Mouse (Mus musculus) CH12.LX (cell line): Measurements from ENCODE around the gene Ndufb5. TPM values are rescaled to one million over a fixed set of nuclear protein-coding genes. Genes with fewer than 3 reads are reported as not detected.

Experiments
- DNase-seq: peaks from one replicate; pipeline ENCODE4 v3.0.0-alpha.2; 2013; ENCODE audit errors: extremely low read depth
- H3K27ac ChIP-seq: 2 replicates; pipeline ENCODE4 v1.5.1; 2012; ENCODE audit warnings: low read depth, mild to moderate bottlenecking, control low read depth, moderate library complexity; ENCODE audit not compliant: insufficient read depth
- H3K27me3 ChIP-seq: replicated peaks from 2 replicates; pipeline ENCODE3; 2012; ENCODE audit warnings: inconsistent platforms
- H3K36me3 ChIP-seq, 2 experiments: replicated peaks in 1 of 2; 2 replicates each; pipeline versions ENCODE3 to v1.6.1; 2012; ENCODE audit warnings: inconsistent platforms in 1 of 2, low read length in 1 of 2, mild to moderate bottlenecking in 1 of 2, mixed read lengths in 1 of 2, moderate library complexity in 1 of 2; ENCODE audit not compliant: control insufficient read depth in 1 of 2, insufficient read depth in 1 of 2
- H3K4me1 ChIP-seq, 2 experiments: 2 replicates each; pipeline ENCODE4 v1.6.1; 2012; ENCODE audit warnings: inconsistent platforms in 1 of 2, moderate library complexity in 1 of 2; ENCODE audit not compliant: insufficient read depth in 2 of 2, control insufficient read depth in 1 of 2
- H3K4me2 ChIP-seq: 2 replicates; pipeline ENCODE4 v1.6.1; 2012; ENCODE audit warnings: low read depth, mild to moderate bottlenecking, control low read depth; ENCODE audit not compliant: poor library complexity, insufficient read depth, severe bottlenecking
- H3K4me3 ChIP-seq, 3 experiments: fragments of 150-350 bp in 1 of 3; sonication (generic) in 1 of 3; replicated peaks in 1 of 3; 2 replicates each; pipeline versions ENCODE3 to v1.5.1; 2011 to 2012; ENCODE audit warnings: low read depth in 2 of 3, low read length in 2 of 3, mild to moderate bottlenecking in 2 of 3, moderate library complexity in 2 of 3, control low read depth in 1 of 3, improper control_type of control experiment in 1 of 3, inconsistent platforms in 1 of 3, mixed read lengths in 1 of 3; ENCODE audit not compliant: poor library complexity in 1 of 3
- H3K79me2 ChIP-seq: replicated peaks from 2 replicates; pipeline ENCODE4 v1.6.1; 2012; ENCODE audit warnings: mild to moderate bottlenecking, moderate library complexity; ENCODE audit not compliant: control insufficient read depth, poor library complexity, insufficient read depth, severe bottlenecking; ENCODE audit errors: extremely low read depth
- H3K9ac ChIP-seq: 2 replicates; pipeline ENCODE4 v1.6.1; 2012; ENCODE audit warnings: low read depth, mild to moderate bottlenecking, control low read depth, moderate library complexity; ENCODE audit not compliant: insufficient read depth
- H3K9me3 ChIP-seq: replicated peaks from 2 replicates; pipeline ENCODE3; 2012; ENCODE audit warnings: low read length, inconsistent platforms, mixed read lengths
- BHLHE40 ChIP-seq: IDR thresholded peaks from 2 replicates; pipeline ENCODE4 v1.6.1; 2011; ENCODE audit warnings: mild to moderate bottlenecking, low read depth, low read length, improper control_type of control experiment
- CTCF ChIP-seq, 2 experiments: IDR thresholded peaks in 1 of 2; conservative IDR thresholded peaks in 1 of 2; 2 replicates each; pipeline ENCODE4 v1.5.1; 2011 to 2012; ENCODE audit warnings: low read depth in 2 of 2, low read length in 2 of 2, improper control_type of control experiment in 1 of 2, inconsistent platforms in 1 of 2, mild to moderate bottlenecking in 1 of 2, moderate library complexity in 1 of 2
- E2F4 ChIP-seq: IDR thresholded peaks from 2 replicates; pipeline ENCODE4 v1.6.1; 2011; ENCODE audit warnings: low read depth, low read length, improper control_type of control experiment; ENCODE audit not compliant: insufficient replicate concordance
- EP300 ChIP-seq: IDR thresholded peaks from 2 replicates; pipeline ENCODE4 v1.6.1; 2011; ENCODE audit warnings: low read length, improper control_type of control experiment
- GABPA ChIP-seq: IDR thresholded peaks from 2 replicates; pipeline ENCODE4 v1.6.1; 2012; ENCODE audit warnings: low read depth, low read length, improper control_type of control experiment, inconsistent platforms; ENCODE audit not compliant: insufficient replicate concordance
- IRF4 ChIP-seq: IDR thresholded peaks from 2 replicates; pipeline ENCODE4 v1.6.1; 2014; ENCODE audit warnings: low read depth, mild to moderate bottlenecking, inconsistent platforms, low read length, improper control_type of control experiment
- JUND ChIP-seq: conservative IDR thresholded peaks from 2 replicates; pipeline ENCODE4 v1.6.1; 2011; ENCODE audit warnings: low read depth, low read length, improper control_type of control experiment
- KAT2A ChIP-seq: IDR thresholded peaks from 2 replicates; pipeline ENCODE4 v1.6.1; 2012; ENCODE audit warnings: low read length, improper control_type of control experiment, inconsistent platforms; ENCODE audit not compliant: insufficient replicate concordance
- MAZ ChIP-seq: IDR thresholded peaks from 2 replicates; pipeline ENCODE4 v1.6.1; 2012; ENCODE audit warnings: low read depth, mild to moderate bottlenecking, inconsistent platforms, low read length, improper control_type of control experiment, moderate library complexity
- MEF2A ChIP-seq: IDR thresholded peaks from 2 replicates; pipeline ENCODE4 v1.6.1; 2014; ENCODE audit warnings: low read depth, mild to moderate bottlenecking, inconsistent platforms, low read length, improper control_type of control experiment, borderline replicate concordance
- NELFE ChIP-seq: IDR thresholded peaks from 2 replicates; pipeline ENCODE4 v1.6.1; 2011; ENCODE audit warnings: low read depth, low read length, improper control_type of control experiment
- NRF1 ChIP-seq: IDR thresholded peaks from 2 replicates; pipeline ENCODE4 v1.6.1; 2014; ENCODE audit warnings: low read depth, mild to moderate bottlenecking, inconsistent platforms, low read length, improper control_type of control experiment, moderate library complexity
- PAX5 ChIP-seq: IDR thresholded peaks from 2 replicates; pipeline ENCODE4 v1.6.1; 2012; ENCODE audit warnings: low read length, inconsistent platforms, mixed read lengths
- POLR2AphosphoS2 ChIP-seq: IDR thresholded peaks from 2 replicates; pipeline ENCODE4 v1.6.1; 2011; ENCODE audit warnings: low read depth, low read length, improper control_type of control experiment
- RAD21 ChIP-seq: IDR thresholded peaks from 2 replicates; pipeline ENCODE4 v1.6.1; 2011; ENCODE audit warnings: low read depth, mild to moderate bottlenecking, low read length, improper control_type of control experiment, moderate library complexity
- SIN3A ChIP-seq: IDR thresholded peaks from 2 replicates; pipeline ENCODE4 v1.6.1; 2012; ENCODE audit warnings: low read length, improper control_type of control experiment, inconsistent platforms
- TBP ChIP-seq: conservative IDR thresholded peaks from 2 replicates; pipeline ENCODE4 v1.6.1; 2011; ENCODE audit warnings: low read depth, low read length, improper control_type of control experiment
- TCF12 ChIP-seq: IDR thresholded peaks from 2 replicates; pipeline ENCODE4 v1.6.1; 2014; ENCODE audit warnings: low read depth, mild to moderate bottlenecking, inconsistent platforms, low read length, improper control_type of control experiment
- USF1 ChIP-seq: IDR thresholded peaks from 2 replicates; pipeline ENCODE4 v1.6.1; 2014; ENCODE audit warnings: low read depth, mild to moderate bottlenecking, inconsistent platforms, low read length, improper control_type of control experiment
- USF2 ChIP-seq: conservative IDR thresholded peaks from 2 replicates; pipeline ENCODE4 v1.6.1; 2011; ENCODE audit warnings: low read depth, low read length, improper control_type of control experiment
- ZMIZ1 ChIP-seq: IDR thresholded peaks from 2 replicates; pipeline ENCODE4 v1.6.1; 2012; ENCODE audit warnings: low read depth, mild to moderate bottlenecking, inconsistent platforms, low read length, improper control_type of control experiment
- ZNF384 ChIP-seq: IDR thresholded peaks from 2 replicates; pipeline ENCODE4 v1.6.1; 2012; ENCODE audit warnings: low read depth, low read length, improper control_type of control experiment, inconsistent platforms
- dilution Hi-C: fragments of 300-500 bp; cut with MboI; formaldehyde crosslinking; loops from 2 replicates; pipeline ENCODE4 v1.14.3; 2020; ENCODE audit warnings: low sequenced_read_pairs; ENCODE audit not compliant: extremely low pct_unique_long_range_greater_than_20kb, extremely low pct_ligation_motif_present
- in situ Hi-C: fragments of 300-500 bp; cut with MboI; formaldehyde crosslinking; loops from 3 replicates; pipeline ENCODE4 v1.14.3; 2019; ENCODE audit warnings: low sequenced_read_pairs, low pct_ligation_motif_present, low pct_unique_long_range_greater_than_20kb, mixed read lengths
- polyA plus RNA-seq: library from polyadenylated mRNA; unstranded; fragments of >175 nt; gene quantifications from 2 replicates; pipeline ENCODE4 v1.2.1, GENCODE M21; 2012; ENCODE audit warnings: low read depth; ENCODE audit not compliant: insufficient read length
- total RNA-seq, 2 experiments: library from RNA; depleted of rRNA; stranded (reverse); fragments of 300-350 nt in 1 of 2; fragments of >200 nt in 1 of 2; gene quantifications; 2 replicates each; pipeline ENCODE4 v1.2.3; 2012 to 2014

The Ndufb5 gene
- total and polyA plus RNA-seq, 3 experiments: 145 to 467 (median 179) TPM

DNA sequence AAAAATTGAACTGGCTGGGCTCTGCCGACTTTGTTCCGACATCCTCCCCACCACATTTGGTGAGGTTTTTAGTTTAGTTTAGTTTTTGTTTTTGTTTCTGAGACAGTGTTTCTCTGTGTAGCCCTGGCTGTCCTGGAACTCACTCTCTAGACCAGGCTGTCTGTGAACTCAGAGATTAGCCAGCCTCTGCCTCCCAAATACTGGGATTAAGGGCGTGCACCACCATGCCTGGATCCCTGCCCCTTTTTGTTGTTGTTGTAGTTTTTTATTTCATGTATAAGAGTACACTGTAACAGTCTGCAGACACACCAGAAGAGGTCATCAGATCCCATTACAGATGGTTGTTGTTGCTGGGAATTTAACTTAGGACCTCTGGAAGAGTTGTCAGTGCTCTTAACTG lies 46.8 kb upstream of the Ndufb5 start:
- no peak for DNase-seq
- H3K4me2 ChIP-seq: no peak overlapping the region
- in situ Hi-C loops (loop anchor here (25.0 kb wide), 1 partner anchor 353 kb away; no protein-coding TSS in a partner anchor), dilution Hi-C loops (no loop called here)
- H3K4me3 ChIP-seq: no peak overlapping the region
- no peaks in the 10 kb centered on the region for H3K27me3 ChIP-seq
- H3K9me3 ChIP-seq: no peaks in the 10 kb centered on the region
- H3K36me3 ChIP-seq: no peaks in the 10 kb centered on the region
- no peak overlapping the region for H3K27ac ChIP-seq
- H3K79me2 ChIP-seq: no peaks in the 10 kb centered on the region
- peaks cover 12 to 21% of the 10 kb centered on the region in 2 experiments for H3K4me1 ChIP-seq
- H3K9ac ChIP-seq: no peak overlapping the region
- TF ChIP-seq EP300 (no peak), PAX5 (no peak), MEF2A (no peak), USF1 (no peak), ZNF384 (no peak), TBP (no peak), KAT2A (no peak), CTCF (conservative IDR thresholded peaks at IDR 0.05 in 1 of 2, IDR thresholded peaks at IDR 0.05 in 1 of 2; ENCODE audit: low read depth in 2 of 2, low read length in 2 of 2) (no peak)

DNA sequence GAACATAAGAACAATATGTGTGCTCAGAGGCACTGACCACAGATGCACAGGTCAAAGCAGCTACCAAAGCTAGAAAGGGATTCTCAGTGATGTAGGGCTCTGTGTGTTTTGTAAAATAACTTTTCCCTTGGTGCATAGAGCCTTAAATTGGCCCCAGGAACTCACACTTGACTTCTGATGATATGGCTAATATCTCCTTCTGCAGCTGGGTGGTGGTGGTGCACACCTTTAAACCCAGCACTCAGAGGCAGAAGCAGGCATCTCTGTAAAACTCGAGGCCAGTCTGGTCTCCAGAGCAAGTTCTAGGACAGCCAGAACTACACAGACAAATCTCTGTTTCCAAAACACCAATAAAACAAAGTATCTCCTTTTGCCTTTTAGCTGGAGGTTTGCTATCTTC lies 45.9 kb upstream of the Ndufb5 start:
- no peak for DNase-seq
- Histone ChIP-seq H3K9me3 (no peaks in the 10 kb centered on the region), H3K27ac (no peak overlapping the region), H3K4me2 (no peak overlapping the region), H3K36me3 (no peaks in the 10 kb centered on the region), H3K27me3 (no peaks in the 10 kb centered on the region), H3K4me3 (no peak overlapping the region), H3K79me2 (no peaks in the 10 kb centered on the region), H3K4me1 (peaks cover 12 to 27% of the 10 kb centered on the region in 2 experiments), H3K9ac (no peak overlapping the region)
- TF ChIP-seq USF2: no peak
- no peak for TF ChIP-seq SIN3A
- in situ Hi-C loops (loop anchor here (25.0 kb wide), 1 partner anchor 354 kb away; no protein-coding TSS in a partner anchor), dilution Hi-C loops (no loop called here)

DNA sequence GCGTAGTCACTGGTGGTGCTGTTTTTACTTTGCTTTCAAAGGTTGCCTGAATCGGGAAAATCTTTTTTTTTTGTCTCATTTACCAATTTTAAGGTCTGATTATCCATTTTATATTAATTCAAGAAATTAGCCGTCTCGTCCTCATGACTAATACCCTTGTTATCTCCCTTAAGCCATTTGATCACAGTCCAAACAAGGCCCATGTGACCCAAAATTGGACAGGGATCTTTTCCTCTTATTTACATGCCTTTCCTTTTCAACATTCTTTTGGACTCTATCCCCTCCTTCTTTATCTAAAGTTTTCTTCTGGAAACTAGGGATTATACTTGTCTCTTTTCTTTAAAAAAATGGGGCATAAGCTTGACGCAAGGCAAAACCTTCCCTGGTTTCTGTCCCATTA lies 44.9 kb upstream of the Ndufb5 start:
- Histone ChIP-seq H3K4me3 (no peak overlapping the region), H3K79me2 (no peaks in the 10 kb centered on the region), H3K9me3 (no peaks in the 10 kb centered on the region), H3K4me1 (peaks cover 12 to 27% of the 10 kb centered on the region in 2 experiments), H3K27me3 (no peaks in the 10 kb centered on the region), H3K9ac (no peak overlapping the region), H3K4me2 (no peak overlapping the region), H3K36me3 (no peaks in the 10 kb centered on the region), H3K27ac (no peak overlapping the region)
- in situ Hi-C loops (loop anchor here (25.0 kb wide), 1 partner anchor 355 kb away; no protein-coding TSS in a partner anchor), dilution Hi-C loops (no loop called here)
- DNase-seq: no peak
- TF ChIP-seq USF2 (no peak), BHLHE40 (no peak), MAZ (no peak), RAD21 (no peak), EP300 (no peak), NELFE (no peak), CTCF (conservative IDR thresholded peaks at IDR 0.05 in 1 of 2, IDR thresholded peaks at IDR 0.05 in 1 of 2; ENCODE audit: low read depth in 2 of 2, low read length in 2 of 2) (no peak), IRF4 (no peak), MEF2A (no peak), POLR2AphosphoS2 (no peak), NRF1 (no peak), E2F4 (no peak), SIN3A (no peak), JUND (no peak), GABPA (no peak), ZMIZ1 (no peak), PAX5 (no peak), KAT2A (no peak), TBP (no peak), TCF12 (no peak)
